Comparison of ENCODE assay signal across 25 mouse cellular contexts in genomic region chr2:45903350-45903749, GRCm38 (mm10).
A peak's percentile ranks its signal among the peaks of the same experiment; 100 is the strongest.
DNase-seq lines count a peak whose midpoint lies in the region; ATAC-seq and TF ChIP-seq lines count a peak whose summit lies in the region.
"Had no signal": no experiment of that assay in that cellular context is flagged by ENCODE, and none has a peak within 500 bp of the region (broad histone marks: within the 10 kb centered on the region; RNA-seq: fewer than 3 reads in every experiment).

No protein-coding gene starts in this region.

- no peaks in the 10 kb centered on the region; the same call in 1 of the 2 replicates for H3K9me3 ChIP-seq in forebrain, embryonic 13.5 days (replicated peaks)
- no peaks in the 10 kb centered on the region for H3K9me3 ChIP-seq in forebrain, embryonic 11.5 days (ENCODE audit: control insufficient read depth, low read length)
- no peaks in the 10 kb centered on the region for H3K9me3 ChIP-seq in forebrain, embryonic 15.5 days
- no peaks in the 10 kb centered on the region for H3K9me3 ChIP-seq in forebrain, embryonic 10.5 days
- H3K9me3 ChIP-seq in lung, embryonic 15.5 days: no peaks in the 10 kb centered on the region
- no peaks in the 10 kb centered on the region for H3K9me3 ChIP-seq in forebrain, postnatal 0 days (ENCODE audit: low read length)
- H3K9me3 ChIP-seq: embryonic facial prominence, embryonic 10.5 days; embryonic facial prominence, embryonic 12.5 days; G1E had no signal

- H3K27me3 ChIP-seq in forebrain, embryonic 13.5 days: no peaks in the 10 kb centered on the region
- H3K27me3 ChIP-seq in forebrain, embryonic 11.5 days (ENCODE audit: control insufficient read depth, insufficient read depth, low read length): no peaks in the 10 kb centered on the region
- H3K27me3 ChIP-seq in forebrain, embryonic 15.5 days: no peaks in the 10 kb centered on the region
- no peaks in the 10 kb centered on the region for H3K27me3 ChIP-seq in forebrain, embryonic 10.5 days (ENCODE audit: poor library complexity, severe bottlenecking)
- no peaks in the 10 kb centered on the region for H3K27me3 ChIP-seq in lung, embryonic 15.5 days
- no peaks in the 10 kb centered on the region for H3K27me3 ChIP-seq in forebrain, postnatal 0 days (ENCODE audit: insufficient read depth, low read length)
- H3K27me3 ChIP-seq: CH12.LX; embryonic facial prominence, embryonic 12.5 days had no signal

- H3K27ac ChIP-seq in forebrain, embryonic 13.5 days: no peak overlapping the region
- no peak overlapping the region for H3K27ac ChIP-seq in forebrain, embryonic 11.5 days (ENCODE audit: low read depth, low read length)
- H3K27ac ChIP-seq in forebrain, embryonic 15.5 days (replicated peaks): no peak overlapping the region
- H3K27ac ChIP-seq in forebrain, embryonic 10.5 days: no peak overlapping the region
- H3K27ac ChIP-seq in lung, embryonic 15.5 days: peak overlapping the region; percentile 76
- no peak overlapping the region for H3K27ac ChIP-seq in forebrain, postnatal 0 days (ENCODE audit: low read depth, low read length)
- H3K27ac ChIP-seq: embryonic facial prominence, embryonic 10.5 days; embryonic facial prominence, embryonic 12.5 days had no signal

- H3K36me3 ChIP-seq in forebrain, embryonic 13.5 days (ENCODE audit: poor library complexity, severe bottlenecking): no peaks in the 10 kb centered on the region
- H3K36me3 ChIP-seq in forebrain, embryonic 11.5 days (ENCODE audit: control insufficient read depth, insufficient read depth, low read length): no peaks in the 10 kb centered on the region
- no peaks in the 10 kb centered on the region for H3K36me3 ChIP-seq in forebrain, embryonic 15.5 days
- H3K36me3 ChIP-seq in forebrain, embryonic 10.5 days (replicated peaks): no peaks in the 10 kb centered on the region
- H3K36me3 ChIP-seq in lung, embryonic 15.5 days: no peaks in the 10 kb centered on the region
- H3K36me3 ChIP-seq in forebrain, postnatal 0 days (ENCODE audit: insufficient read depth): no peaks in the 10 kb centered on the region
- H3K36me3 ChIP-seq: embryonic facial prominence, embryonic 10.5 days; embryonic facial prominence, embryonic 12.5 days; G1E had no signal

- WGBS in forebrain, embryonic 13.5 days: 86% methylated on average over 1 of the region's 1 CpGs
- 84% methylated on average over 1 of the region's 1 CpGs for WGBS in forebrain, embryonic 11.5 days
- WGBS in forebrain, embryonic 15.5 days: 81% methylated on average over 1 of the region's 1 CpGs
- 88% methylated on average over 1 of the region's 1 CpGs for WGBS in forebrain, embryonic 10.5 days
- 57% methylated on average over 1 of the region's 1 CpGs for WGBS in lung, embryonic 15.5 days
- 80% methylated on average over 1 of the region's 1 CpGs for WGBS in lung, adult 2 months
- 67% methylated on average over 1 of the region's 1 CpGs for WGBS in forebrain, postnatal 0 days

- no peak overlapping the region for H3K4me2 ChIP-seq in forebrain, embryonic 13.5 days
- no peak overlapping the region for H3K4me2 ChIP-seq in forebrain, embryonic 11.5 days (ENCODE audit: low read depth, low read length, severe bottlenecking)
- no peak overlapping the region for H3K4me2 ChIP-seq in forebrain, embryonic 15.5 days (replicated peaks)
- no peak overlapping the region for H3K4me2 ChIP-seq in lung, embryonic 15.5 days
- H3K4me2 ChIP-seq in forebrain, postnatal 0 days (ENCODE audit: low read depth): no peak overlapping the region
- H3K4me2 ChIP-seq: embryonic facial prominence, embryonic 12.5 days had no signal

- H3K4me3 ChIP-seq in forebrain, embryonic 13.5 days: no peak overlapping the region
- H3K4me3 ChIP-seq in forebrain, embryonic 11.5 days (ENCODE audit: low read depth, low read length): no peak overlapping the region
- H3K4me3 ChIP-seq in forebrain, embryonic 15.5 days: no peak overlapping the region
- H3K4me3 ChIP-seq in forebrain, embryonic 10.5 days: no peak overlapping the region
- H3K4me3 ChIP-seq in lung, embryonic 15.5 days: no peak overlapping the region
- no peak overlapping the region for H3K4me3 ChIP-seq in lung, adult 2 months (replicated peaks; ENCODE audit: extremely low read depth, low read depth, low read length)
- no peak overlapping the region for H3K4me3 ChIP-seq in forebrain, postnatal 0 days (ENCODE audit: low read depth, low read length)
- H3K4me3 ChIP-seq: embryonic facial prominence, embryonic 10.5 days; embryonic facial prominence, embryonic 12.5 days had no signal

- H3K9ac ChIP-seq in forebrain, embryonic 13.5 days: no peak overlapping the region
- H3K9ac ChIP-seq in forebrain, embryonic 11.5 days (ENCODE audit: low read length): no peak overlapping the region
- no peak overlapping the region for H3K9ac ChIP-seq in forebrain, embryonic 15.5 days (replicated peaks)
- H3K9ac ChIP-seq in lung, embryonic 15.5 days: no peak overlapping the region
- H3K9ac ChIP-seq in forebrain, postnatal 0 days: no peak overlapping the region
- H3K9ac ChIP-seq: embryonic facial prominence, embryonic 12.5 days had no signal

- no peak for TF ChIP-seq CTCF in lung, adult 2 months (IDR thresholded peaks at IDR 0.05; ENCODE audit: insufficient read depth, low read length)
- TF ChIP-seq CTCF in forebrain, postnatal 0 days (IDR thresholded peaks at IDR 0.05; ENCODE audit: low read depth): no peak

- TF ChIP-seq POLR2A in lung, adult 2 months (IDR thresholded peaks at IDR 0.05; ENCODE audit: borderline replicate concordance, extremely low read depth, low read depth, low read length): no peak

- no peaks in the 10 kb centered on the region for H3K4me1 ChIP-seq in forebrain, embryonic 13.5 days
- no peaks in the 10 kb centered on the region for H3K4me1 ChIP-seq in forebrain, embryonic 11.5 days (replicated peaks; ENCODE audit: control insufficient read depth, insufficient read depth, low read length)
- no peaks in the 10 kb centered on the region for H3K4me1 ChIP-seq in forebrain, embryonic 15.5 days
- no peaks in the 10 kb centered on the region for H3K4me1 ChIP-seq in forebrain, embryonic 10.5 days
- no peaks in the 10 kb centered on the region for H3K4me1 ChIP-seq in lung, embryonic 15.5 days
- H3K4me1 ChIP-seq in lung, adult 2 months (ENCODE audit: control insufficient read depth, insufficient read depth, low read length): no peaks in the 10 kb centered on the region
- H3K4me1 ChIP-seq in forebrain, postnatal 0 days (ENCODE audit: insufficient read depth): no peaks in the 10 kb centered on the region
- H3K4me1 ChIP-seq: embryonic facial prominence, embryonic 10.5 days; embryonic facial prominence, embryonic 12.5 days had no signal

- no peak for DNase-seq in forebrain, embryonic 11.5 days (ENCODE audit: low spot score)
- DNase-seq in forebrain, embryonic 10.5 days (ENCODE audit: extremely low spot score, low spot score): no peak
- DNase-seq in lung, adult 2 months: no peak
- DNase-seq in forebrain, postnatal 0 days: no peak
- no peak for DNase-seq in embryo, embryonic 11 days
- DNase-seq: adrenal gland, adult 8-10 months; adrenal gland, postnatal 14 days; adrenal gland, postnatal 36 days; B cell, adult 2 months; cerebellum, adult 11 months; cerebellum, adult 18-20 months; cerebellum, adult 8-10 months; cerebellum, adult 9-11 months; cerebellum, postnatal 14 days; cerebellum, postnatal 36 days had no signal

- ATAC-seq in forebrain, embryonic 13.5 days: peak; percentile 51; the same call in 1 of the 2 replicates
- ATAC-seq in forebrain, embryonic 11.5 days (replicated peaks; ENCODE audit: low FRiP score): no peak
- peak; percentile 41; the same call in 1 of the 2 replicates for ATAC-seq in forebrain, embryonic 15.5 days (replicated peaks)
- no peak for ATAC-seq in lung, embryonic 15.5 days (ENCODE audit: borderline replicate concordance, extremely low read depth, low FRiP score, low TSS enrichment)
- peak; percentile 63; the same call in 1 of the 2 replicates for ATAC-seq in forebrain, postnatal 0 days
- ATAC-seq: activated CD4-positive, CD25-positive, alpha-beta regulatory T cell, adult 4 months; CD4-positive, CD25-positive, alpha-beta regulatory T cell, adult 4 months; Patski had no signal

Comparison
In these comparisons a context has a peak if more than half of its experiments do, and no peak if none do; other contexts are left out.
1. ATAC-seq: peak in forebrain, embryonic 13.5 days (single experiment), forebrain, embryonic 15.5 days (single experiment) and forebrain, postnatal 0 days (single experiment); none in forebrain, embryonic 11.5 days (single experiment) and lung, embryonic 15.5 days (single experiment).